Mouse (Mus musculus) forebrain, embryonic 11.5 days (tissue): ENCODE measurements around the gene Prune1. TPM values are rescaled to one million over a fixed set of nuclear protein-coding genes. Genes with fewer than 3 reads are reported as not detected.

Experiments used
- ATAC-seq: fragments of 200-750 bp; cut with Nextera tagmentation; replicated peaks from 2 replicates; pipeline ENCODE4 v1.8.0; 2017; ENCODE audit warnings: moderate TSS enrichment; ENCODE audit not compliant: low FRiP score
- DNase-seq: peaks from one replicate; pipeline ENCODE4 v3.0.0-alpha.2; 2017; ENCODE audit warnings: low spot score
- H3K27ac ChIP-seq: fragments of 300-500 bp; sonication (generic); 2 replicates; pipeline ENCODE4 v1.5.1; 2014; ENCODE audit warnings: low read depth, low read length
- H3K27me3 ChIP-seq: fragments of 300-500 bp; sonication (generic); 2 replicates; pipeline ENCODE4 v1.6.1; 2014; ENCODE audit warnings: mild to moderate bottlenecking, low read length, mixed read lengths; ENCODE audit not compliant: control insufficient read depth, insufficient read depth
- H3K36me3 ChIP-seq: fragments of 300-500 bp; sonication (generic); 2 replicates; pipeline ENCODE4 v1.6.1; 2014; ENCODE audit warnings: mild to moderate bottlenecking, low read length, moderate library complexity, mixed read lengths; ENCODE audit not compliant: control insufficient read depth, insufficient read depth
- H3K4me1 ChIP-seq: fragments of 300-500 bp; sonication (generic); replicated peaks from 2 replicates; pipeline ENCODE4 v1.6.1; 2014; ENCODE audit warnings: low read length, mixed read lengths; ENCODE audit not compliant: control insufficient read depth, insufficient read depth
- H3K4me2 ChIP-seq: fragments of 300-500 bp; sonication (generic); 2 replicates; pipeline ENCODE4 v1.6.1; 2014; ENCODE audit warnings: low read depth, mild to moderate bottlenecking, low read length, moderate library complexity, mixed read lengths; ENCODE audit not compliant: severe bottlenecking
- H3K4me3 ChIP-seq: fragments of 300-500 bp; sonication (generic); 2 replicates; pipeline ENCODE4 v1.5.1; 2014; ENCODE audit warnings: low read depth, low read length
- H3K9ac ChIP-seq: fragments of 300-500 bp; sonication (generic); 2 replicates; pipeline ENCODE4 v1.6.1; 2014; ENCODE audit warnings: low read length
- H3K9me3 ChIP-seq: fragments of 300-500 bp; sonication (generic); 2 replicates; pipeline ENCODE4 v1.6.1; 2016; ENCODE audit warnings: low read length, mixed read lengths; ENCODE audit not compliant: control insufficient read depth
- WGBS: fragments of 180-500 bp; shearing (Covaris S2); extraction: QIAGEN DNeasy Blood & Tissue Kit; methylation state at CpG from one replicate; pipeline ENCODE4 v1.1.7; 2014; 5-methylcytosine and 5-hydroxymethylcytosine counted together
- polyA plus RNA-seq: library from polyadenylated mRNA; unstranded; fragments of >200 nt; fragmentation: Nextera tagmentation; extraction: Ambion mirVana; gene quantifications from 2 replicates; pipeline ENCODE4 v1.2.1, GENCODE M21; 2014

Prune1 gene
- polyA plus RNA-seq, 1 experiment from 2014 or later: 26.4 TPM

GRCm38 (mm10) chr3:95286011-95286410, 4.1 kb upstream of the Prune1 start:
- Histone ChIP-seq H3K9ac (no peak overlapping the region), H3K4me3 (no peak overlapping the region), H3K27me3 (no peaks in the 10 kb centered on the region), H3K4me2 (no peak overlapping the region), H3K4me1 (peaks cover 6% of the 10 kb centered on the region), H3K9me3 (no peaks in the 10 kb centered on the region), H3K27ac (no peak overlapping the region), H3K36me3 (no peaks in the 10 kb centered on the region)
- ATAC-seq (no peak), DNase-seq (no peak)
- WGBS: 74% methylated on average over 5 of the region's 5 CpGs

GRCm38 (mm10) chr3:95285390-95285789, 3.5 kb upstream of the Prune1 start:
- no peak overlapping the region for H3K4me2 ChIP-seq
- H3K9me3 ChIP-seq: no peaks in the 10 kb centered on the region
- H3K36me3 ChIP-seq: no peaks in the 10 kb centered on the region
- no peak overlapping the region for H3K9ac ChIP-seq
- H3K27ac ChIP-seq: no peak overlapping the region
- DNase-seq (no peak), ATAC-seq (no peak)
- WGBS: 96% methylated on average over 5 of the region's 5 CpGs
- peaks cover 8% of the 10 kb centered on the region for H3K4me1 ChIP-seq
- H3K27me3 ChIP-seq: no peaks in the 10 kb centered on the region
- no peak overlapping the region for H3K4me3 ChIP-seq

GRCm38 (mm10) chr3:95284501-95285281, 2.8 kb upstream of the Prune1 start:
- Histone ChIP-seq H3K9ac (no peak overlapping the region), H3K4me3 (no peak overlapping the region), H3K9me3 (no peaks in the 10 kb centered on the region), H3K36me3 (no peaks in the 10 kb centered on the region), H3K4me2 (peak overlapping the region; percentile 84; the same call in 1 of the 2 replicates), H3K4me1 (peaks cover 8% of the 10 kb centered on the region), H3K27ac (no peak overlapping the region), H3K27me3 (no peaks in the 10 kb centered on the region)
- DNase-seq (no peak), ATAC-seq (no peak)
- 90% methylated on average over 12 of the region's 12 CpGs for WGBS

- WGBS: 17% methylated on average over 1 of the region's 1 CpGs
- peak overlapping the region; percentile 60 for H3K9ac ChIP-seq
- peak overlapping the region; percentile 84 for H3K4me2 ChIP-seq
- DNase-seq (no peak), ATAC-seq (no peak)
- H3K27ac ChIP-seq: no peak overlapping the region
- H3K4me3 ChIP-seq: peak overlapping the region; percentile 72
- peaks cover 8% of the 10 kb centered on the region for H3K4me1 ChIP-seq
- H3K36me3 ChIP-seq: no peaks in the 10 kb centered on the region
- H3K9me3 ChIP-seq: no peaks in the 10 kb centered on the region
- H3K27me3 ChIP-seq: no peaks in the 10 kb centered on the region
These were observed 2.2 kb upstream of the Prune1 start for GRCm38 (mm10) chr3:95284062-95284461.

- Histone ChIP-seq H3K27me3 (no peaks in the 10 kb centered on the region), H3K36me3 (no peaks in the 10 kb centered on the region), H3K4me3 (peak overlapping the region; percentile 72), H3K9me3 (no peaks in the 10 kb centered on the region), H3K9ac (peak overlapping the region; percentile 60), H3K4me2 (peak overlapping the region; percentile 84), H3K27ac (peak overlapping the region; percentile 89; the same call in 1 of the 2 replicates), H3K4me1 (peaks cover 8% of the 10 kb centered on the region)
- WGBS: 5% methylated on average over 7 of the region's 7 CpGs
- ATAC-seq: peak; percentile 1; the same call in 1 of the 2 replicates
- DNase-seq: no peak
These were observed 1.7 kb upstream of the Prune1 start for GRCm38 (mm10) chr3:95283589-95283941.

- under 1% methylated on average over 50 of the region's 51 CpGs for WGBS
- Histone ChIP-seq H3K4me2 (peak overlapping the region; percentile 84), H3K9ac (peak overlapping the region; percentile 60), H3K4me3 (peak overlapping the region; percentile 72), H3K9me3 (no peaks in the 10 kb centered on the region), H3K4me1 (peaks cover 8% of the 10 kb centered on the region), H3K36me3 (no peaks in the 10 kb centered on the region), H3K27me3 (no peaks in the 10 kb centered on the region), H3K27ac (peak overlapping the region; percentile 89)
- DNase-seq: peak; percentile 89
- peak; percentile 73 for ATAC-seq
These were observed 1.2 kb upstream of the Prune1 start for GRCm38 (mm10) chr3:95282865-95283588.

GRCm38 (mm10) chr3:95282381-95282864, 547 bp upstream of the Prune1 start:
- peak overlapping the region; percentile 60 for H3K9ac ChIP-seq
- under 1% methylated on average over 11 of the region's 11 CpGs for WGBS
- H3K36me3 ChIP-seq: no peaks in the 10 kb centered on the region
- H3K4me1 ChIP-seq: peaks cover 8% of the 10 kb centered on the region
- DNase-seq: no peak
- H3K4me2 ChIP-seq: peak overlapping the region; percentile 84
- H3K27ac ChIP-seq: peak overlapping the region; percentile 89
- H3K4me3 ChIP-seq: peak overlapping the region; percentile 72
- ATAC-seq: no peak
- no peaks in the 10 kb centered on the region for H3K27me3 ChIP-seq
- no peaks in the 10 kb centered on the region for H3K9me3 ChIP-seq

- no peak for DNase-seq
These were observed 1.1 kb downstream of the Prune1 start for GRCm38 (mm10) chr3:95280747-95281146.

More at GRCm38 (mm10) chr3:95280747-95281146, 1.1 kb downstream of the Prune1 start:
- H3K4me3 ChIP-seq: peak overlapping the region; percentile 72
- peaks cover 8% of the 10 kb centered on the region for H3K4me1 ChIP-seq
- H3K27ac ChIP-seq: no peak overlapping the region
- ATAC-seq: no peak
- H3K4me2 ChIP-seq: peak overlapping the region; percentile 74; the same call in 1 of the 2 replicates
- no peaks in the 10 kb centered on the region for H3K9me3 ChIP-seq
- peak overlapping the region; percentile 81 for H3K9ac ChIP-seq
- WGBS: 29% methylated on average over 8 of the region's 8 CpGs
- H3K36me3 ChIP-seq: no peaks in the 10 kb centered on the region
- H3K27me3 ChIP-seq: no peaks in the 10 kb centered on the region
